Mouse (Mus musculus): ENCODE measurements around the gene Babam2. TPM values are rescaled to one million over a fixed set of nuclear protein-coding genes. Genes with fewer than 3 reads are reported as not detected.

Babam2 gene
- polyA plus RNA-seq, 2 experiments, result 15.3 to 21.2 TPM

- Histone ChIP-seq H3K4me2 (ENCODE audit: low read depth) (no peak overlapping the region), H3K27me3 (ENCODE audit: control insufficient read depth, insufficient read depth, low read length) (no peaks in the 10 kb centered on the region), H3K4me3 (ENCODE audit: insufficient read depth in 1 of 2, low read depth in 2 of 2, low read length in 2 of 2) (no peak overlapping the region), H3K9me3 (ENCODE audit: control insufficient read depth, low read length) (no peaks in the 10 kb centered on the region), H3K27ac (no peak overlapping the region), H3K4me1 (replicated peaks; ENCODE audit: control insufficient read depth in 2 of 2, insufficient read depth in 2 of 2, low read length in 1 of 2) (no peaks in the 10 kb centered on the region), H3K36me3 (replicated peaks; ENCODE audit: control insufficient read depth, insufficient read depth, low read depth) (no peaks in the 10 kb centered on the region), H3K9ac (replicated peaks) (no peak overlapping the region)
- 71% methylated on average over 2 of the region's 2 CpGs for WGBS (ENCODE audit: insufficient replicate concordance)
- ATAC-seq (ENCODE audit: insufficient read depth), result no peak
- no peak for DNase-seq (ENCODE audit: low read depth in 3 of 3, low spot score in 3 of 3)
- TF ChIP-seq CTCF (IDR thresholded peaks at IDR 0.05; ENCODE audit: low read depth), result no peak
- no peak for TF ChIP-seq EP300 (IDR thresholded peaks at IDR 0.05; ENCODE audit: low read depth)
These were observed 287.5 kb downstream of the Babam2 start for GRCm38 (mm10) chr5:31985021-31985420.

DNA sequence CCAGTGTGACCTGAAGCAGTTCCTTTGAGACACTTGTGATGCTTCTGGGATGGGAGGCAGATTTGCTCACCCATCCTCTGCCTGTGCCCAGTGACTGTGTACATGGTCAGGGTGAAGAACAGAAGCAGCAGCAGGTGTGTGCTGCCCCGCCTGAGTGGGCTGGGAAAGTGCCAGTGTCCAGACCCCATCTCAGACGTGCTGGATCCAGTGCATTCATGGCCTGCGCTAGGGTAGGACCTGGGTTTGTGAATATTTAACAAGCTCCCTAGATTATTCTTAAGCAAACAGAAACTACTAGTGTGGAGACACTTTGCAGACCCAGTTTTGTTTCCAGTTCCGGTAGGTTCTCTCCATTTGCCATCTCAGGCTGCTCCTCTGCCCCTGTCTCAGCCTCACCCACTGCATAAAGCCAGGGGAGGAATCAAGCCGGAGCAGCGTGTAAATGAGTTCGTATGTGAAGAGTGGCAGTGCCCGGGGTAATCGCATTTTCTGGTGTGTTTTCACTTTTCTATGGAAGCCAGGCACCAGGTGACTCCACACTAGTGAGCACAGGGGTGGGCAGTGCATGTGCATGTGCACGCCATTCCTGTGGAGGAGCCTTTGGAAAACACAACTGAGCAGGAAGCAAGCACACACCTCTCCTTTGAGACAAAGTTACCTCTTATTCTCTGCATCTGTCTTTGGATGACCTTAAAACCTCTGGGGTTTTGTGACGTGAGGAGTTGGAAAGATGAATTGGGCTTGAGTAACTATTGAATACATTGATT lies 290.2 kb downstream of the Babam2 start:
- TF ChIP-seq CTCF (IDR thresholded peaks at IDR 0.05; ENCODE audit: low read depth), result no peak
- no peak for TF ChIP-seq EP300 (IDR thresholded peaks at IDR 0.05; ENCODE audit: low read depth)
- Histone ChIP-seq H3K4me1 (replicated peaks; ENCODE audit: control insufficient read depth in 2 of 2, insufficient read depth in 2 of 2, low read length in 1 of 2) (no peaks in the 10 kb centered on the region), H3K27ac (no peak overlapping the region), H3K9ac (replicated peaks) (no peak overlapping the region), H3K9me3 (ENCODE audit: control insufficient read depth, low read length) (no peaks in the 10 kb centered on the region), H3K4me3 (ENCODE audit: insufficient read depth in 1 of 2, low read depth in 2 of 2, low read length in 2 of 2) (no peak overlapping the region), H3K4me2 (ENCODE audit: low read depth) (no peak overlapping the region), H3K36me3 (replicated peaks; ENCODE audit: control insufficient read depth, insufficient read depth, low read depth) (no peaks in the 10 kb centered on the region), H3K27me3 (ENCODE audit: control insufficient read depth, insufficient read depth, low read length) (no peaks in the 10 kb centered on the region)
- 79% methylated on average over 11 of the region's 11 CpGs for WGBS (ENCODE audit: insufficient replicate concordance)
- ATAC-seq (ENCODE audit: insufficient read depth) (no peak), DNase-seq (ENCODE audit: low read depth in 3 of 3, low spot score in 3 of 3) (no peak)

DNA sequence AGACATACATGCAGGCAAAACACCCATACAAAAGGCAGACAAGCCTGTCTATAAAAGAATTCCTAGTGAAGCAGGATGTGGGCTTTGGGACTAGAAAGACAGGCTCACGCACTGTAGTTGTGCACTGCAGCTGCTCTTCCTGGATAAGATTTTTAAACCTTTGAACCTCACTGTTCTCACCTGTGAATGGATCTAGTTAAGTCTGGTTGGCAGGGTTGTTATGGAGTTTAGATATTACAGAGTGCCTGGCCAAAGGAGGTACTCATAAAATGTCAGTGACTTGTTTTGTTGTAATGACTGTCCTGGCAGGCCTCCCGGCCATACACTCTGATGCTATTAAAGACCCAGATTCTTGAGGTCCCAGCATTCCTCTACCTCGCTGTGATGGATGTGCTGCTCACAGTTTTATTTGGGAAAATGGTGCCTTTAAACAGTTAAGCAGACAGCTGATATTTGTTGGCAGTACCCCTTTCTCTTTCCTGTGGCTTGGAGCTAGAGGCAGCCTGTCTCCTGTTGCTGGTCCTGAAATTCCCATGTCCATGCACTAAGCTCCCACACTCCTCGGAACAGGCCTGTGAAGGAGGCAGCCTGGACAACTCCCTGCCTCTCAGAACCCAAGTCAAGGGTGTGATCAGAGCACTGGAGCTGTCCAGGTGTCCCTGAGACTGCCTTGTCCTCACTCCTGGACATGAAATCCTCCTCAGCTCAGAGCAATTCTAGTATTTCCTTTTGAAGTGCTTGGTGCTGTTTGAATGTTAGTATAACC lies 299.9 kb downstream of the Babam2 start:
- 66% methylated on average over 4 of the region's 4 CpGs for WGBS (ENCODE audit: insufficient replicate concordance)
- no peaks in the 10 kb centered on the region for H3K36me3 ChIP-seq (replicated peaks; ENCODE audit: control insufficient read depth, insufficient read depth, low read depth)
- ATAC-seq (ENCODE audit: insufficient read depth) (no peak), DNase-seq (ENCODE audit: low read depth in 3 of 3, low spot score in 3 of 3) (no peak)
- no peak for TF ChIP-seq EP300 (IDR thresholded peaks at IDR 0.05; ENCODE audit: low read depth)
- no peak for TF ChIP-seq CTCF (IDR thresholded peaks at IDR 0.05; ENCODE audit: low read depth)
- no peaks in the 10 kb centered on the region for H3K4me1 ChIP-seq (replicated peaks; ENCODE audit: control insufficient read depth in 2 of 2, insufficient read depth in 2 of 2, low read length in 1 of 2)
- no peaks in the 10 kb centered on the region for H3K9me3 ChIP-seq (ENCODE audit: control insufficient read depth, low read length)
- H3K4me3 ChIP-seq (ENCODE audit: insufficient read depth in 1 of 2, low read depth in 2 of 2, low read length in 2 of 2), result no peak overlapping the region
- H3K9ac ChIP-seq (replicated peaks), result no peak overlapping the region
- H3K4me2 ChIP-seq (ENCODE audit: low read depth), result no peak overlapping the region
- no peak overlapping the region for H3K27ac ChIP-seq
- H3K27me3 ChIP-seq (ENCODE audit: control insufficient read depth, insufficient read depth, low read length), result no peaks in the 10 kb centered on the region

DNA sequence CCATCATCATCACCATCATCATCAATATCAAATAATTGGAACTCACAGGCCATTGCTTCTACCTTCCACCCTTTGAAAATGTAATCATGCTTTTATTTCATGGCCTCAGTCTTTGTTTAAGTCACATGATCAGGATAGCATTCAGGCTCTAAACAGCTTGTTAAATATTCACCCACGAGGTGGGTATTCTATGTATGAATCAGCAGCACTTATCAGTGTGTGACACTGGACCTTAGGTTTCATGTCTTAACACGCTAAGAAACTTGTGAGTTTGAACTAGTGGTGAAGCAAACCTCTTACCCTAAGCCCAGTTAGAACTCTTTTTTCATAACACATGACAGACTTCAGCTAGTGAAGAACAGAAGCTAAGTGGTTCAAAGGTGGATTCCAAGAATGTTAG lies 301.3 kb downstream of the Babam2 start:
- H3K9ac ChIP-seq (replicated peaks), result no peak overlapping the region
- H3K27ac ChIP-seq, result no peak overlapping the region
- no peaks in the 10 kb centered on the region for H3K27me3 ChIP-seq (ENCODE audit: control insufficient read depth, insufficient read depth, low read length)
- no peak overlapping the region for H3K4me3 ChIP-seq (ENCODE audit: insufficient read depth in 1 of 2, low read depth in 2 of 2, low read length in 2 of 2)
- no peak for ATAC-seq (ENCODE audit: insufficient read depth)
- no peaks in the 10 kb centered on the region for H3K4me1 ChIP-seq (replicated peaks; ENCODE audit: control insufficient read depth in 2 of 2, insufficient read depth in 2 of 2, low read length in 1 of 2)
- no peak overlapping the region for H3K4me2 ChIP-seq (ENCODE audit: low read depth)
- WGBS (ENCODE audit: insufficient replicate concordance), result 49% methylated on average over 2 of the region's 2 CpGs
- DNase-seq (ENCODE audit: low read depth in 3 of 3, low spot score in 3 of 3), result no peak
- no peaks in the 10 kb centered on the region for H3K36me3 ChIP-seq (replicated peaks; ENCODE audit: control insufficient read depth, insufficient read depth, low read depth)
- no peaks in the 10 kb centered on the region for H3K9me3 ChIP-seq (ENCODE audit: control insufficient read depth, low read length)
- TF ChIP-seq EP300 (IDR thresholded peaks at IDR 0.05; ENCODE audit: low read depth) (no peak), CTCF (IDR thresholded peaks at IDR 0.05; ENCODE audit: low read depth) (no peak)

- Histone ChIP-seq H3K27ac (no peak overlapping the region), H3K36me3 (replicated peaks; ENCODE audit: control insufficient read depth, insufficient read depth, low read depth) (no peaks in the 10 kb centered on the region), H3K4me1 (replicated peaks; ENCODE audit: control insufficient read depth in 2 of 2, insufficient read depth in 2 of 2, low read length in 1 of 2) (no peaks in the 10 kb centered on the region), H3K4me3 (ENCODE audit: insufficient read depth in 1 of 2, low read depth in 2 of 2, low read length in 2 of 2) (no peak overlapping the region), H3K9me3 (ENCODE audit: control insufficient read depth, low read length) (no peaks in the 10 kb centered on the region), H3K4me2 (ENCODE audit: low read depth) (no peak overlapping the region), H3K27me3 (ENCODE audit: control insufficient read depth, insufficient read depth, low read length) (no peaks in the 10 kb centered on the region), H3K9ac (replicated peaks) (no peak overlapping the region)
- TF ChIP-seq CTCF (IDR thresholded peaks at IDR 0.05; ENCODE audit: low read depth) (no peak), EP300 (IDR thresholded peaks at IDR 0.05; ENCODE audit: low read depth) (no peak)
- ATAC-seq (ENCODE audit: insufficient read depth) (no peak), DNase-seq (ENCODE audit: low read depth in 3 of 3, low spot score in 3 of 3) (no peak)
- WGBS (ENCODE audit: insufficient replicate concordance), result 53% methylated on average over 3 of the region's 3 CpGs
These were observed 302.6 kb downstream of the Babam2 start for GRCm38 (mm10) chr5:32000076-32000475.
